Mouse (Mus musculus) midbrain, embryonic 11.5 days (tissue): ENCODE data around the gene Akap14. TPM values are rescaled to one million over a fixed set of nuclear protein-coding genes. Genes with fewer than 3 reads are reported as not detected.
"Not testable (repeated sequence)": the region's sequence is repeated elsewhere in the genome, so short reads cannot be mapped to it uniquely, and the experiment has no call there.

ENCODE experiments used
- ATAC-seq: fragments of 200-750 bp; cut with Nextera tagmentation; 2 replicates; pipeline ENCODE4 v1.8.0; 2017; ENCODE audit warnings: moderate TSS enrichment, moderate library complexity; ENCODE audit not compliant: low FRiP score
- DNase-seq: peaks from one replicate; pipeline ENCODE4 v3.0.0; 2015; ENCODE audit warnings: low spot score; ENCODE audit errors: missing footprints
- H3K27ac ChIP-seq: fragments of 300-500 bp; sonication (generic); 2 replicates; pipeline ENCODE4 v1.5.1; 2014; ENCODE audit warnings: low read depth, low read length
- H3K27me3 ChIP-seq: fragments of 300-500 bp; sonication (generic); 2 replicates; pipeline ENCODE4 v1.6.1; 2014; ENCODE audit warnings: mild to moderate bottlenecking, low read length, moderate library complexity, mixed read lengths; ENCODE audit not compliant: control insufficient read depth, insufficient read depth
- H3K36me3 ChIP-seq: fragments of 300-500 bp; sonication (generic); 2 replicates; pipeline ENCODE4 v1.6.1; 2014; ENCODE audit warnings: mild to moderate bottlenecking, low read length, moderate library complexity, mixed read lengths; ENCODE audit not compliant: control insufficient read depth, insufficient read depth
- H3K4me1 ChIP-seq: fragments of 300-500 bp; sonication (generic); 2 replicates; pipeline ENCODE4 v1.6.1; 2014; ENCODE audit warnings: low read length; ENCODE audit not compliant: control insufficient read depth, insufficient read depth
- H3K4me2 ChIP-seq: fragments of 300-500 bp; sonication (generic); 2 replicates; pipeline ENCODE4 v1.6.1; 2014; ENCODE audit warnings: mild to moderate bottlenecking, moderate library complexity
- H3K4me3 ChIP-seq: fragments of 300-500 bp; sonication (generic); 2 replicates; pipeline ENCODE4 v1.5.1; 2014; ENCODE audit warnings: low read depth, low read length
- H3K9ac ChIP-seq: fragments of 300-500 bp; sonication (generic); 2 replicates; pipeline ENCODE4 v1.6.1; 2014; ENCODE audit warnings: low read length
- H3K9me3 ChIP-seq: fragments of 300-500 bp; sonication (generic); 2 replicates; pipeline ENCODE4 v1.6.1; 2016; ENCODE audit warnings: low read length; ENCODE audit not compliant: control insufficient read depth
- WGBS: fragments of 180-500 bp; shearing (Covaris S2); extraction: QIAGEN DNeasy Blood & Tissue Kit; methylation state at CpG from one replicate; pipeline ENCODE4 v1.1.7; 2014; 5-methylcytosine and 5-hydroxymethylcytosine counted together
- polyA plus RNA-seq: library from polyadenylated mRNA; unstranded; fragments of >200 nt; fragmentation: Nextera tagmentation; extraction: Ambion mirVana; gene quantifications from 2 replicates; pipeline ENCODE4 v1.2.1, GENCODE M21; 2014

Akap14 gene
- polyA plus RNA-seq, 1 experiment from 2014 or later, result 0.10 TPM

DNA sequence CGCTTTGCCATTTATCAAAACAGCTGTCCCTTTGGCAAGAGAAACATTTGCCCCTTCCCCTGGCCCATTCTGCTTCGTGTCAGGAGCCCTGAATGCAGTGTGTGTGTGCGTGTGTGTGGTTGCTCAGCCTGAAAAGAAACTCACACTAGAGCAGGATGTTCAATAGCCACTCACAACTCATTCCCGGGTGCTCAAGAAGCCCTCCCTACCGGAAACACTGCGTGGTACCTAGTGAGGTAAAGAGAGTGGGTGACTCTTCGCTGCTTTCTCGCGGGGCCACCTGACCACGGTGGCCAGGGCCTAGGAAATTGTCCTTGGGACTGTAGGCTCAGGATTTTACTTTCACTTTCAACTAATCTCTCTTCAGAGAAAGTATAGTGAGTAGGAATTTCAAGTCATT, 7.5 kb downstream of the Akap14 start:
- H3K4me1 ChIP-seq, result no peaks in the 10 kb centered on the region
- H3K9me3 ChIP-seq, result no peaks in the 10 kb centered on the region
- H3K27ac ChIP-seq, result no peak overlapping the region
- 76% methylated on average over 10 of the region's 10 CpGs for WGBS
- no peak overlapping the region for H3K9ac ChIP-seq
- DNase-seq, result no peak
- no peak overlapping the region for H3K4me3 ChIP-seq
- no peaks in the 10 kb centered on the region for H3K36me3 ChIP-seq
- no peak overlapping the region for H3K4me2 ChIP-seq
- no peak for ATAC-seq
- H3K27me3 ChIP-seq, result no peaks in the 10 kb centered on the region

DNA sequence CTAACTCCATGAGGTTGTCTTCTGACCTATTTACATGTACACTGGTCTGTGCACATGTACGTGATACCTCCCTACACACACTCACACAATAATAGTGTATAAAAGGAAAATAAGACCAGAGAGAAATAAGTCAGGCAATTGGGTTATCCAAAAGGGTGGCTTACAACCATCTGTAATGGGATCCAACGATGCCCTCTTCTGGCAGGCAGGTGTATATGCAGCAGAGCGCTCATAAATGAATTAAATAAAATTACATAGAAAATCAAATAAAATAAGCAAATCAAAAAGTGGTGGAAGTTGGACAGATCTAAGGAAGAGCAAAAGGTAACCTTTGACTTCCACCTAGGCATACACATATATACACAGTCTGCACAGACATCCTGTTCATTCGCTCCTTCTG, 10.8 kb downstream of the Akap14 start:
- no peaks in the 10 kb centered on the region for H3K4me1 ChIP-seq
- H3K4me2 ChIP-seq, result no peak overlapping the region
- no peak overlapping the region for H3K9ac ChIP-seq
- no peak overlapping the region for H3K4me3 ChIP-seq
- no peaks in the 10 kb centered on the region for H3K27me3 ChIP-seq
- WGBS, result 38% methylated on average over 4 of the region's 4 CpGs
- no peak overlapping the region for H3K27ac ChIP-seq
- no peaks in the 10 kb centered on the region for H3K36me3 ChIP-seq
- DNase-seq, result no peak
- no peak for ATAC-seq
- no peaks in the 10 kb centered on the region for H3K9me3 ChIP-seq

- no peak for DNase-seq
- Histone ChIP-seq H3K9me3 (no peaks in the 10 kb centered on the region), H3K9ac (no peak overlapping the region)
Observed at GRCm38 (mm10) chrX:37144954-37145353, 23.7 kb downstream of the Akap14 start.

GRCm38 (mm10) chrX:37144498-37144897, 24.1 kb downstream of the Akap14 start:
- peak; percentile 72 for ATAC-seq

More at GRCm38 (mm10) chrX:37144954-37145353, 23.7 kb downstream of the Akap14 start:
- Histone ChIP-seq H3K27me3 (no peaks in the 10 kb centered on the region), H3K27ac (no peak overlapping the region), H3K4me3 (no peak overlapping the region), H3K36me3 (no peaks in the 10 kb centered on the region), H3K4me1 (no peaks in the 10 kb centered on the region), H3K4me2 (no peak overlapping the region)
- WGBS, result 92% methylated on average over 2 of the region's 2 CpGs
- no peak for ATAC-seq

DNA sequence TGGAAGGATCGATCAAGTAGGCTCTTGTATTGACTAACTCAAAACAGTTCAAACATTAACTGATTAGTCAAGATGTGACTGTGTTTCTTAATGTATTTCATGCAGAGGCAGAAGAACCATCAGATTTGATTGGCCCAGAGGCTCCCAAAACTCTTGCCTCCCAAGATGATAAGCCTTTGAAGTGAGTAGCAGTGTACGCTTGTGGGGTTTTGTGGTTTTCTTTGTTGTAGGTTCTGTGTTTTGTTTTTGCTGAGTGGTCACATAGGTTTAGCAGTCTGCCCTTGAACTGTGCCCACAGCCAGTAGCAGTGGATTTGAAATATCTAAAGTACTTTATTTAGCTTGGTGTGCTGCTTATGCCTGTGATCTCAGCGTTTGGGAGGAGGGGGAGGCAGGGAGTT, 26.9 kb downstream of the Akap14 start:
- no peak overlapping the region for H3K4me3 ChIP-seq

More at GRCm38 (mm10) chrX:37144498-37144897, 24.1 kb downstream of the Akap14 start:
- H3K4me2 ChIP-seq, H3K9me3 ChIP-seq, H3K27ac ChIP-seq, H3K27me3 ChIP-seq, H3K9ac ChIP-seq, H3K4me1 ChIP-seq, H3K4me3 ChIP-seq, DNase-seq, H3K36me3 ChIP-seq: not testable (repeated sequence)
- WGBS, result 71% methylated on average over 1 of the region's 4 CpGs

DNA sequence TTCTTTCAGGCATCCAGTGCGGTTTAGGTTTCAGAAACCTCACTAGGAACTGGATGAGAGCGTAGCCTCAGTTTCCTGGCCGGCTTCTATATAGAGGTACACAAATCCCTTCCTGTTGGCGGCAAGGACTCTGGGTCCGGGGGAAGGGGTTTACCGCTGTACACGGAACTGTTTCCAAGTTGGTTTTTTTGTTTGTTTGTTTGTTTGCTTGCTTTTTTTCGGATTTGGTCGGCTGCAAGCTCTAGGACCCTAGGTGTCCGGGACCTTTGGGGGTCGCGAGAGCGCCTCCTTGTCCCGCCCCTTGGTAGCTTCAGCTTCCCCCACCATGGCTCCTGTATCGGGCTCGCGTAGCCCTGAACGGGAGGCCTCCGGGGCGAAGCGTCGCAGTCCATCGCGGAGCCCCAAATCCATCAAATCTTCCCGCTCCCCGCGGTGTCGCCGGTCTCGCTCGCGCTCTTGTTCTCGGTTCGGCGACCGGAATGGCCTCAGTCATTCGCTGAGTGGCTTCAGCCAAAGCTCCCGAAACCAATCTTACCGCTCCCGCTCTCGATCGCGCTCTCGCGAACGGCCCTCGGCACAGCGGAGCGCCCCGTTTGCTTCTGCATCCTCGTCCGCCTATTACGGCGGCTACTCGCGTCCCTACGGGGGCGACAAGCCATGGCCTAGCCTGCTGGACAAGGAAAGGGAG, 41.8 kb downstream of the Akap14 start, which contains the start of gene Nkap:
Gene Nkap (plus strand): TSS at position 125 of the 688 bp plus-strand sequence.
- Histone ChIP-seq H3K4me3 (peak within 1 kb of the TSS; percentile 63), H3K9ac (peak within 1 kb of the TSS; percentile 78), H3K9me3 (no peaks in the 10 kb centered on the region), H3K4me1 (no peaks in the 10 kb centered on the region; the same call in 1 of the 2 replicates), H3K27ac (peak within 1 kb of the TSS; percentile 59; the same call in 1 of the 2 replicates), H3K36me3 (no peaks in the 10 kb centered on the region), H3K4me2 (peak within 1 kb of the TSS; percentile 53), H3K27me3 (no peaks in the 10 kb centered on the region)
- WGBS, result 17% methylated on average over 57 of the region's 58 CpGs
- peak; percentile 91 for ATAC-seq
- DNase-seq, result peak; percentile 97

More for the DNA sequence above, 26.9 kb downstream of the Akap14 start:
- H3K4me2 ChIP-seq, result no peak overlapping the region
- no peaks in the 10 kb centered on the region for H3K4me1 ChIP-seq
- H3K9ac ChIP-seq, result no peak overlapping the region
- 84% methylated on average over 3 of the region's 3 CpGs for WGBS
- DNase-seq, result no peak
- H3K27me3 ChIP-seq, result no peaks in the 10 kb centered on the region
- no peak for ATAC-seq
- H3K27ac ChIP-seq, result no peak overlapping the region
- H3K36me3 ChIP-seq, result no peaks in the 10 kb centered on the region
- no peaks in the 10 kb centered on the region for H3K9me3 ChIP-seq

GRCm38 (mm10) chrX:37125511-37125910, 43.1 kb downstream of the Akap14 start:
- no peaks in the 10 kb centered on the region; the same call in 1 of the 2 replicates for H3K4me1 ChIP-seq
- no peak for ATAC-seq
- no peaks in the 10 kb centered on the region for H3K36me3 ChIP-seq
- WGBS, result 92% methylated on average over 7 of the region's 7 CpGs
- no peak overlapping the region for H3K4me2 ChIP-seq
- no peak overlapping the region for H3K27ac ChIP-seq
- no peaks in the 10 kb centered on the region for H3K27me3 ChIP-seq
- no peak overlapping the region for H3K4me3 ChIP-seq
- DNase-seq, result no peak
- H3K9ac ChIP-seq, result no peak overlapping the region
- H3K9me3 ChIP-seq, result no peaks in the 10 kb centered on the region

DNA sequence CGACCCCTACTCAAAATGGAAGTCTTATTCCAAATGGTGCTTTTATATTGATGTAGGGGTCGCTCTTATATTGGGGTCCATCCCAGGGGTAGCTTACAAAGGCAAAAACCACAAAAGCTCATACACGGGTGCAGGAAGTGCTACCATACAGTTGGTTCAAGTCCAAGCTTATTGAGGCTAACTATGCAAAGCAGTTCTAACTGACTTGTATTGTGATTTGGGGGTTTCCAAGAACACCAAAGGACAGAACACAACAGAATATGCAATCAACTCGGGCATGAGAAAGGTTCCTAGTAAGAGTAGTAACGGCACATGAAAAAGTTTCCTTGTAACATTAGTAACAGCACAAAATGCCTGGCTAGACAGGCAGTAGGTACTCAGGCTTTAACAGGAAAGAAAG, 48.4 kb downstream of the Akap14 start:
- 71% methylated on average over 5 of the region's 5 CpGs for WGBS
- ATAC-seq, result no peak
- Histone ChIP-seq H3K4me2 (no peak overlapping the region), H3K36me3 (no peaks in the 10 kb centered on the region), H3K27ac (no peak overlapping the region), H3K4me3 (no peak overlapping the region), H3K4me1 (no peaks in the 10 kb centered on the region), H3K9me3 (no peaks in the 10 kb centered on the region), H3K27me3 (no peaks in the 10 kb centered on the region), H3K9ac (no peak overlapping the region)
- DNase-seq, result no peak

GRCm38 (mm10) chrX:37119585-37119984, 49.1 kb downstream of the Akap14 start:
- 73% methylated on average over 3 of the region's 3 CpGs for WGBS
- H3K9me3 ChIP-seq, result no peaks in the 10 kb centered on the region
- H3K36me3 ChIP-seq, result no peaks in the 10 kb centered on the region
- H3K4me2 ChIP-seq, result no peak overlapping the region
- H3K4me3 ChIP-seq, result no peak overlapping the region
- ATAC-seq, result no peak
- no peaks in the 10 kb centered on the region for H3K4me1 ChIP-seq
- DNase-seq, result no peak
- H3K27me3 ChIP-seq, result no peaks in the 10 kb centered on the region
- no peak overlapping the region for H3K27ac ChIP-seq
- H3K9ac ChIP-seq, result no peak overlapping the region
